Mouse (Mus musculus) thymus, adult 2 months (tissue): Measurements from ENCODE around the gene Rasgrp2.

ENCODE experiments used
- CTCF ChIP-seq: fragments of 200-500 bp; IDR thresholded peaks from 2 replicates; pipeline ENCODE4 v1.5.1; 2012; ENCODE audit warnings: mild to moderate bottlenecking, control low read depth, low read length, moderate library complexity, borderline replicate concordance; ENCODE audit not compliant: control insufficient read depth, poor library complexity, insufficient read depth; ENCODE audit errors: extremely low read depth
- POLR2A ChIP-seq: fragments of 200-500 bp; IDR thresholded peaks from 2 replicates; pipeline ENCODE4 v1.6.1; 2012; ENCODE audit warnings: mild to moderate bottlenecking, low read length, control low read depth, moderate library complexity; ENCODE audit not compliant: control insufficient read depth, poor library complexity, insufficient read depth; ENCODE audit errors: extremely low read depth

DNA sequence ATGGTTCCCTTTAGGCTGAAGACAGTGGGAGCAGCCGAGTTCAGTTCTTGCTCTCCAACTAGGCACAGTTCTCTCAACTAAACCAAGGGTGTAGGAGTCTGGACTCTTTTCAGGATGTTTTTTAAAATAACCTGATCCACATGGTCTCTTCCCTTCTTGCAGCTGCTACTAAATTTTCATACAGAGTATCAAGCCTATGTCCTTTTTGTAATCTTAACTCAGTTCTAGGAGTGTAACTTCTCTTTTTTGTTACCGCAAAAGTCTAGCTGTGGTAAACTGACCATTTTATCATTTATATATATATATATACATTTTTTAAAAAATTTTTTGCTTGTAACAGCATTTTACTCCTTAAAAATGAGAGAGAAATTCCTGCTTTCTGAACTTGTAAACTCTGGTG lies 29.0 kb upstream of the Rasgrp2 start:
- no peak for TF ChIP-seq POLR2A
- TF ChIP-seq CTCF: no peak
